In the genomic region with DNA sequence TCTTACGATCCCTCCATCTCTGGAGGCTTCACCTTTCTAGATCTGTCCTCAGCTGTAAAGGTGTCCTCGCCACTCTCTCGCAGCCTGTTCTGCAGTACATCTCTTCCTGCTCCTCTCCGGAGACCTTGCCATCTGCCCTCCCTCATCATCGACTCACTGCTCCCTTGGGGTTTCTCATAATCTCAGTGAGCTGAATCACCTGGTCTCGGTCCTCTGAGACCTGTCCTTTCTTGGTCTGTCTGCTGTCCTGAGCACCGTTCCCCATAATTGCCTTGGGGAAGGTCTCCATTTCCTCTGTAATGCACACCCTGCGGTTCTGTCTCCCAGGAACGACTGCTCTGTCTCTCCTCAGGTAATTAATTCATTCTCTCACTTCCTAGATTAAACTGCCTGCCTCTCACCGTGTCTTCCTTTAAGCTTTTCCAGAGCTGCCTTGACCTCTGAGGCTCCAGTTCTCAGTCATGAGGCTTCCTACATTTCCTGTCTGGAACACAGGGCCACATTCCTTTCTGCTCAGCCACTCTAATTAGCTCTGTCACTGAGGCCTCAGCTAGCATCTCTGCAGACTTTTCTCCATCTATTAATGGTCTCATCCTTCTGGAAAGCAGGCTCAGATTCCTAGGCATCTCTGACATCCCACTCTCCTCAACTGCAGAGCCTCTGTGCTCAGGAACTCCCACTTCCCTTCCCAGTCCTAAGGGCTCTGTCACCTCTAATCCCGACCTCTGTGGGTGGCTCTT, we compare ENCODE assay signal across 26 mouse cellular contexts. TPM values are rescaled to one million over a fixed set of nuclear protein-coding genes. Genes with fewer than 3 reads are reported as not detected.
DNase-seq lines count a peak whose midpoint lies in the region; ATAC-seq and TF ChIP-seq lines count a peak whose summit lies in the region.
"Had no signal": no experiment of that assay in that cellular context is flagged by ENCODE, and none has a peak within 500 bp of the region (broad histone marks: within the 10 kb centered on the region; RNA-seq: fewer than 3 reads in every experiment).

No protein-coding gene starts in this region.

- H3K4me3 ChIP-seq in heart, embryonic 10.5 days: no peak overlapping the region
- H3K4me3 ChIP-seq in liver, embryonic 12.5 days: no peak overlapping the region
- H3K4me3 ChIP-seq in liver, postnatal 0 days (ENCODE audit: low read depth, low read length): no peak overlapping the region
- H3K4me3 ChIP-seq in myocyte: no peak overlapping the region
- H3K4me3 ChIP-seq: embryonic facial prominence, embryonic 12.5 days; forebrain, embryonic 15.5 days; heart, embryonic 13.5 days; liver, embryonic 13.5 days; lung, embryonic 15.5 days had no signal

- DNase-seq in heart, embryonic 10.5 days (ENCODE audit: low spot score): no peak
- DNase-seq in heart, adult 18-20 months: no peak
- no peak for DNase-seq in liver, postnatal 0 days
- DNase-seq in Muller cell, postnatal 12 days (ENCODE audit: inconsistent ontology term): peak; percentile 60
- no peak for DNase-seq in left cerebral cortex, postnatal 25 days (ENCODE audit: low spot score in 2 of 2)
- DNase-seq: adrenal gland, postnatal 36 days; cerebellum, adult 9-10 months; gastrocnemius, postnatal 10 days; heart, postnatal 14 days; kidney, adult 9 months; layer of hippocampus, adult 9-11 months; liver, embryonic 13.5 days; lung, postnatal 4 days; thymus, adult 18-20 months; thymus, postnatal 36 days had no signal

- no peak overlapping the region for H3K9ac ChIP-seq in liver, embryonic 12.5 days
- no peak overlapping the region for H3K9ac ChIP-seq in liver, postnatal 0 days (replicated peaks)
- H3K9ac ChIP-seq: embryonic facial prominence, embryonic 12.5 days; forebrain, embryonic 15.5 days; heart, embryonic 13.5 days; hindbrain, embryonic 14.5 days; liver, embryonic 13.5 days; lung, embryonic 15.5 days had no signal

- H3K27ac ChIP-seq in heart, embryonic 10.5 days: 0 out of 2 replicates have a peak overlapping the region, but pooled peaks have one; percentile 12
- 0 out of 2 replicates have a peak overlapping the region, but pooled peaks have one; percentile 20 for H3K27ac ChIP-seq in liver, embryonic 12.5 days
- H3K27ac ChIP-seq in liver, postnatal 0 days (ENCODE audit: low read depth): no peak overlapping the region
- H3K27ac ChIP-seq: embryonic facial prominence, embryonic 12.5 days; forebrain, embryonic 15.5 days; heart, embryonic 13.5 days; hindbrain, embryonic 14.5 days; liver, embryonic 13.5 days; lung, embryonic 15.5 days had no signal

- no peak for TF ChIP-seq CTCF in liver, postnatal 0 days (IDR thresholded peaks at IDR 0.05; ENCODE audit: low read depth)

- TF ChIP-seq POLR2A in myocyte (IDR thresholded peaks at IDR 0.05; ENCODE audit: insufficient read length, low read depth): no peak

- no peak overlapping the region for H3K4me2 ChIP-seq in liver, embryonic 12.5 days
- H3K4me2 ChIP-seq in liver, postnatal 0 days (ENCODE audit: low read depth, low read length): no peak overlapping the region
- H3K4me2 ChIP-seq in myocyte (ENCODE audit: low read depth): peak overlapping the region; percentile 12
- H3K4me2 ChIP-seq: embryonic facial prominence, embryonic 12.5 days; forebrain, embryonic 15.5 days; heart, embryonic 13.5 days; hindbrain, embryonic 14.5 days; liver, embryonic 13.5 days; lung, embryonic 15.5 days had no signal

- no peaks in the 10 kb centered on the region for H3K9me3 ChIP-seq in heart, embryonic 10.5 days
- H3K9me3 ChIP-seq in liver, embryonic 12.5 days (replicated peaks): no peaks in the 10 kb centered on the region
- H3K9me3 ChIP-seq in liver, postnatal 0 days (ENCODE audit: low read length): peaks cover 2% of the 10 kb centered on the region; the same call in 1 of the 2 replicates
- H3K9me3 ChIP-seq: embryonic facial prominence, embryonic 12.5 days; forebrain, embryonic 15.5 days; heart, embryonic 13.5 days; liver, embryonic 13.5 days; lung, embryonic 15.5 days had no signal

- no peak for TF ChIP-seq EP300 in liver, postnatal 0 days (IDR thresholded peaks at IDR 0.05; ENCODE audit: low read depth)

- peaks cover 12% of the 10 kb centered on the region for H3K4me1 ChIP-seq in heart, embryonic 10.5 days
- H3K4me1 ChIP-seq in liver, embryonic 12.5 days: no peaks in the 10 kb centered on the region
- no peaks in the 10 kb centered on the region for H3K4me1 ChIP-seq in liver, postnatal 0 days (ENCODE audit: insufficient read depth)
- H3K4me1 ChIP-seq: forebrain, embryonic 15.5 days; liver, embryonic 13.5 days; lung, embryonic 15.5 days had no signal

- no peak for ATAC-seq in liver, embryonic 12.5 days
- no peak for ATAC-seq in liver, postnatal 0 days
- ATAC-seq: forebrain, embryonic 15.5 days; inflammation-experienced regulatory T-cells, adult 6 months; midbrain, embryonic 16.5 days had no signal

- H3K27me3 ChIP-seq in heart, embryonic 10.5 days (ENCODE audit: insufficient read depth, poor library complexity, severe bottlenecking): no peaks in the 10 kb centered on the region
- H3K27me3 ChIP-seq in liver, embryonic 12.5 days (replicated peaks): no peaks in the 10 kb centered on the region; the same call in 1 of the 2 replicates
- no peaks in the 10 kb centered on the region for H3K27me3 ChIP-seq in liver, postnatal 0 days (ENCODE audit: insufficient read depth, low read length)
- H3K27me3 ChIP-seq in myocyte (ENCODE audit: control insufficient read depth, insufficient read depth, insufficient read length): no peaks in the 10 kb centered on the region
- H3K27me3 ChIP-seq: embryonic facial prominence, embryonic 12.5 days; forebrain, embryonic 15.5 days; heart, embryonic 13.5 days; liver, embryonic 13.5 days; lung, embryonic 15.5 days had no signal

- WGBS in heart, embryonic 10.5 days: 44% methylated on average over 11 of the region's 11 CpGs
- WGBS in liver, embryonic 12.5 days (ENCODE audit: insufficient replicate concordance): 43% methylated on average over 11 of the region's 11 CpGs
- WGBS in liver, postnatal 0 days (ENCODE audit: insufficient replicate concordance): 51% methylated on average over 11 of the region's 11 CpGs

- no peak overlapping the region for H3ac ChIP-seq in myocyte (ENCODE audit: control insufficient read depth, insufficient read length)

- intact Hi-C loops in left cerebral cortex, postnatal 25 days (cut with DNase I): no loop called here

- H3K79me2 ChIP-seq in myocyte (ENCODE audit: control insufficient read depth, insufficient read depth): no peaks in the 10 kb centered on the region

- H3K36me3 ChIP-seq in heart, embryonic 10.5 days: no peaks in the 10 kb centered on the region
- H3K36me3 ChIP-seq in liver, embryonic 12.5 days: no peaks in the 10 kb centered on the region
- no peaks in the 10 kb centered on the region for H3K36me3 ChIP-seq in liver, postnatal 0 days (replicated peaks; ENCODE audit: insufficient read depth, low read length)
- H3K36me3 ChIP-seq in myocyte (ENCODE audit: control insufficient read depth, insufficient read depth): no peaks in the 10 kb centered on the region
- H3K36me3 ChIP-seq: embryonic facial prominence, embryonic 12.5 days; forebrain, embryonic 15.5 days; heart, embryonic 13.5 days; liver, embryonic 13.5 days; lung, embryonic 15.5 days had no signal

TF ChIP-seq in myocyte, 11 proteins besides CTCF, POLR2A, EP300 and RAD21:
- no peak for TF ChIP-seq E2F4 (IDR thresholded peaks at IDR 0.05; ENCODE audit: insufficient read depth)
TF ChIP-seq in myocyte: peak in this region for 0.

RNA-seq across cellular contexts. Expression of gene Pdia5, which starts 18.8 kb away (rescaled TPM):
- polyA plus RNA-seq in heart, embryonic 10.5 days (2016; fragmentation: Nextera tagmentation; extraction: Ambion mirVana): 33.7 and 49.0 TPM in 2 replicates
- total RNA-seq in heart, adult 18-20 months (2021): 1 to 10 TPM; 4.6 to 4.9 TPM
- 46.5 and 49.4 TPM in 2 replicates for polyA plus RNA-seq in liver, embryonic 12.5 days (2016; fragmentation: Nextera tagmentation; extraction: Ambion mirVana)
- polyA plus RNA-seq in liver, postnatal 0 days (2015; fragmentation: Nextera tagmentation; extraction: Ambion mirVana): 58.7 and 70.5 TPM in 2 replicates
- polyA plus RNA-seq in myocyte (2012; fragmentation: generic; extraction: Trizol): 16.2 TPM
- total RNA-seq in left cerebral cortex, postnatal 25 days (2021): 1 to 10 TPM; 3.9 to 5.1 TPM

RNA-seq across cellular contexts. Expression of gene Sema5b, which starts 31.4 kb away (rescaled TPM):
- 1.5 and 2.2 TPM in 2 replicates for polyA plus RNA-seq in heart, embryonic 10.5 days (2016; fragmentation: Nextera tagmentation; extraction: Ambion mirVana)
- total RNA-seq in heart, adult 18-20 months (2021): 1 to 10 TPM; 3.2 to 3.8 TPM
- polyA plus RNA-seq in liver, embryonic 12.5 days (2016; fragmentation: Nextera tagmentation; extraction: Ambion mirVana): 0.17 and 0.62 TPM in 2 replicates
- polyA plus RNA-seq in liver, postnatal 0 days (2015; fragmentation: Nextera tagmentation; extraction: Ambion mirVana): 0.11 TPM in 2 replicates
- not detected for polyA plus RNA-seq in myocyte (2012; fragmentation: generic; extraction: Trizol)
- total RNA-seq in left cerebral cortex, postnatal 25 days (2021): 10 to 100 TPM; 14.0 to 18.1 TPM
- total RNA-seq: granulocyte monocyte progenitor cell, adult 5-6 weeks; megakaryocyte-erythroid progenitor cell, adult 5-6 weeks had no signal
- polyA plus RNA-seq: inflammation-experienced regulatory T-cells, adult 6 months had no signal
